Mouse (Mus musculus) bone marrow macrophage, adult 2 months (primary cell): Measurements from ENCODE around the gene Spag8.

Source experiments
- CTCF ChIP-seq: IDR thresholded peaks from 2 replicates; pipeline ENCODE4 v1.5.1; 2012; ENCODE audit warnings: low read depth, mild to moderate bottlenecking, low read length, moderate library complexity
- POLR2A ChIP-seq: IDR thresholded peaks from 2 replicates; pipeline ENCODE4 v1.6.1; 2012; ENCODE audit warnings: mild to moderate bottlenecking, low read depth, low read length, borderline replicate concordance

- TF ChIP-seq CTCF = no peak
- TF ChIP-seq POLR2A = no peak
These were observed 20.1 kb downstream of the Spag8 start for GRCm38 (mm10) chr4:43633296-43633695.
